ENCODE assay signal across 9 mouse cellular contexts in the genomic region with DNA sequence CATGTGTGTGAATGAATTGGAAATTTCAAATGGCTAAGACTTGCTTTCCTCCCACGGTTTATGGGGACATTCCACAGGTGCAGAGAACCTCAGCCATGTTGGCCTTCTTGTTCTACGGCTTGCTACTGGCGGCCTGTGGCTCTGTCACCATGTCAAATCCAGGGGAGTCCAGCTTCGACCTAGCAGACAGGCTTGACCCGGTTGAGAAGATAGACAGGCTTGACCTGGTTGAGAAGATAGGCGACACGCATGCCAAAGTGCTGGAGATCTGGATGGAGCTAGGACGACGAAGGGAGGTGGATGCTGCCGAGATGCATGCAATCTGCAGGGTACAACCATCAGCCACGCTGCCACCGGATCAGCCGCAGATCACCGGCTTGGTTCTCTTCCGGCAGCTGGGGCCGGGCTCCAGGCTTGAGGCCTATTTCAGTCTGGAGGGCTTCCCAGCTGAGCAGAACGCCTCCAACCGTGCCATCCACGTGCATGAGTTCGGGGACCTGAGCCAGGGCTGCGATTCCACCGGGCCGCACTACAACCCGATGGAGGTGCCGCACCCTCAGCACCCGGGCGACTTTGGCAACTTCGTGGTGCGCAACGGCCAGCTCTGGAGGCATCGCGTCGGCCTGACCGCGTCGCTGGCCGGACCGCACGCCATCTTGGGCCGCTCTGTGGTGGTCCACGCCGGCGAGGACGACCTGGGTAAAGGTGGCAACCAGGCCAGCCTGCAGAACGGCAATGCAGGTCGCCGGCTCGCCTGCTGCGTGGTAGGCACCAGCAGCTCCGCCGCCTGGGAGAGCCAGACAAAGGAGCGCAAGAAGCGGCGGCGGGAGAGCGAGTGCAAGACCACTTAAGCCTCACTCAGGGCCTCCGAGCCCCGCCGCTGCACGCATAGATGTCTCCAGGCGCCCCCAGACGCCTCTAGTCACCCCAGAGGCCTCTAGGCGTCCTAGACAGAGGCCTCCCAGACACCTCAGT. TPM values are rescaled to one million over a fixed set of nuclear protein-coding genes. Genes with fewer than 3 reads are reported as not detected.
A peak's percentile ranks its signal among the peaks of the same experiment; 100 is the strongest.
DNase-seq lines count a peak whose midpoint lies in the region; ATAC-seq and TF ChIP-seq lines count a peak whose summit lies in the region.
"Had no signal": no experiment of that assay in that cellular context is flagged by ENCODE, and none has a peak within 500 bp of the region (broad histone marks: within the 10 kb centered on the region; RNA-seq: fewer than 3 reads in every experiment).

No protein-coding gene starts in this region.

- H3K27me3 ChIP-seq in lung, embryonic 14.5 days (ENCODE audit: insufficient read depth, low read length) = no peaks in the 10 kb centered on the region; the same call in 1 of the 2 replicates
- peaks cover 5% of the 10 kb centered on the region; the same call in 1 of the 2 replicates for H3K27me3 ChIP-seq in embryonic facial prominence, embryonic 12.5 days
- H3K27me3 ChIP-seq in hindbrain, embryonic 12.5 days = peaks cover 8% of the 10 kb centered on the region; the same call in 1 of the 2 replicates
- H3K27me3 ChIP-seq in neural tube, embryonic 13.5 days = no peaks in the 10 kb centered on the region

- ATAC-seq in lung, embryonic 14.5 days (ENCODE audit: insufficient read depth) = no peak
- no peak for ATAC-seq in embryonic facial prominence, embryonic 12.5 days (ENCODE audit: insufficient number of reproducible peaks, insufficient read depth, low FRiP score, low TSS enrichment)
- peak; percentile 34; the same call in 1 of the 2 replicates for ATAC-seq in hindbrain, embryonic 12.5 days (ENCODE audit: low FRiP score)
- ATAC-seq in neural tube, embryonic 13.5 days (ENCODE audit: low read depth) = peak; percentile 19; the same call in 1 of the 2 replicates

- peak overlapping the region; percentile 51 for H3K4me2 ChIP-seq in lung, embryonic 14.5 days
- peak overlapping the region; percentile 29 for H3K4me2 ChIP-seq in embryonic facial prominence, embryonic 12.5 days (replicated peaks)
- peak overlapping the region; percentile 43 for H3K4me2 ChIP-seq in hindbrain, embryonic 12.5 days (replicated peaks)
- peak overlapping the region; percentile 40 for H3K4me2 ChIP-seq in neural tube, embryonic 13.5 days

- peak overlapping the region; percentile 8; the same call in 1 of the 2 replicates for H3K4me3 ChIP-seq in lung, embryonic 14.5 days (ENCODE audit: low read depth, low read length)
- H3K4me3 ChIP-seq in lung, adult 2 months (replicated peaks; ENCODE audit: extremely low read depth, low read depth, low read length) = no peak overlapping the region
- H3K4me3 ChIP-seq in embryonic facial prominence, embryonic 12.5 days = no peak overlapping the region
- H3K4me3 ChIP-seq in hindbrain, embryonic 12.5 days = peak overlapping the region; percentile 10; the same call in 1 of the 2 replicates
- peak overlapping the region; percentile 15; the same call in 1 of the 2 replicates for H3K4me3 ChIP-seq in neural tube, embryonic 13.5 days

- H3K9ac ChIP-seq in lung, embryonic 14.5 days = peak overlapping the region; percentile 6; the same call in 1 of the 2 replicates
- 0 out of 2 replicates have a peak overlapping the region, but pooled peaks have one; percentile 2 for H3K9ac ChIP-seq in embryonic facial prominence, embryonic 12.5 days
- peak overlapping the region; percentile 32; the same call in 1 of the 2 replicates for H3K9ac ChIP-seq in hindbrain, embryonic 12.5 days
- peak overlapping the region; percentile 49 for H3K9ac ChIP-seq in neural tube, embryonic 13.5 days
- H3K9ac ChIP-seq: liver, embryonic 14.5 days had no signal

- no peak for TF ChIP-seq CTCF in lung, embryonic 14.5 days (IDR thresholded peaks at IDR 0.05; ENCODE audit: low read depth)
- no peak for TF ChIP-seq CTCF in lung, adult 2 months (IDR thresholded peaks at IDR 0.05; ENCODE audit: insufficient read depth, low read length)

- no peaks in the 10 kb centered on the region for H3K9me3 ChIP-seq in lung, embryonic 14.5 days (ENCODE audit: low read depth, low read length)
- H3K9me3 ChIP-seq in embryonic facial prominence, embryonic 12.5 days = no peaks in the 10 kb centered on the region
- H3K9me3 ChIP-seq in hindbrain, embryonic 12.5 days (replicated peaks) = no peaks in the 10 kb centered on the region
- no peaks in the 10 kb centered on the region for H3K9me3 ChIP-seq in neural tube, embryonic 13.5 days

- no peaks in the 10 kb centered on the region for H3K36me3 ChIP-seq in lung, embryonic 14.5 days (ENCODE audit: insufficient read depth)
- H3K36me3 ChIP-seq in embryonic facial prominence, embryonic 12.5 days = no peaks in the 10 kb centered on the region
- no peaks in the 10 kb centered on the region for H3K36me3 ChIP-seq in hindbrain, embryonic 12.5 days
- H3K36me3 ChIP-seq in neural tube, embryonic 13.5 days = no peaks in the 10 kb centered on the region

- no peaks in the 10 kb centered on the region for H3K4me1 ChIP-seq in lung, embryonic 14.5 days (ENCODE audit: insufficient read depth)
- H3K4me1 ChIP-seq in lung, adult 2 months (ENCODE audit: control insufficient read depth, insufficient read depth, low read length) = peaks cover 4% of the 10 kb centered on the region; the same call in 1 of the 2 replicates
- peaks cover 9% of the 10 kb centered on the region for H3K4me1 ChIP-seq in embryonic facial prominence, embryonic 12.5 days
- H3K4me1 ChIP-seq in hindbrain, embryonic 12.5 days = peaks cover 14% of the 10 kb centered on the region
- peaks cover 15% of the 10 kb centered on the region for H3K4me1 ChIP-seq in neural tube, embryonic 13.5 days (replicated peaks)

- TF ChIP-seq POLR2A in lung, adult 2 months (IDR thresholded peaks at IDR 0.05; ENCODE audit: borderline replicate concordance, extremely low read depth, low read depth, low read length) = no peak

- no peak for DNase-seq in lung, embryonic 14.5 days
- DNase-seq in lung, adult 2 months = no peak
- DNase-seq in ovary, postnatal 10 days (ENCODE audit: low spot score) = no peak
- no peak for DNase-seq in adipocyte (ENCODE audit: low spot score)
- no peak for DNase-seq in spleen, postnatal 36 days (ENCODE audit: low spot score in 2 of 2)

- 53% methylated on average over 63 of the region's 63 CpGs for WGBS in lung, embryonic 14.5 days
- WGBS in lung, adult 2 months = 63% methylated on average over 63 of the region's 63 CpGs
- WGBS in embryonic facial prominence, embryonic 12.5 days = 45% methylated on average over 63 of the region's 63 CpGs
- WGBS in hindbrain, embryonic 12.5 days = 51% methylated on average over 63 of the region's 63 CpGs
- WGBS in neural tube, embryonic 13.5 days = 57% methylated on average over 63 of the region's 63 CpGs

- no peak overlapping the region for H3K27ac ChIP-seq in lung, embryonic 14.5 days (ENCODE audit: low read depth)
- no peak overlapping the region for H3K27ac ChIP-seq in embryonic facial prominence, embryonic 12.5 days
- no peak overlapping the region for H3K27ac ChIP-seq in hindbrain, embryonic 12.5 days
- no peak overlapping the region for H3K27ac ChIP-seq in neural tube, embryonic 13.5 days (replicated peaks)
- H3K27ac ChIP-seq: liver, embryonic 14.5 days had no signal

RNA-seq across cellular contexts. Expression of a gene that starts 4.6 kb away (rescaled TPM):
- polyA plus RNA-seq in lung, embryonic 14.5 days (2014; fragmentation: Nextera tagmentation; extraction: Ambion mirVana) = 0.26 and 0.53 TPM in 2 replicates
- polyA plus RNA-seq in lung, adult 2 months (2012; rRNA removed) = 293 and 326 TPM in 2 replicates
- polyA plus RNA-seq in embryonic facial prominence, embryonic 12.5 days (2016; fragmentation: Nextera tagmentation; extraction: Ambion mirVana) = 0.10 and 0.24 TPM in 2 replicates
- polyA plus RNA-seq in hindbrain, embryonic 12.5 days (2016; fragmentation: Nextera tagmentation; extraction: Ambion mirVana) = 0.46 and 0.70 TPM in 2 replicates
- polyA plus RNA-seq in neural tube, embryonic 13.5 days (2015; fragmentation: Nextera tagmentation; extraction: Ambion mirVana) = 1.2 and 1.4 TPM in 2 replicates

Comparison
In these comparisons a context has a peak if more than half of its experiments do, and no peak if none do; other contexts are left out.
1. H3K4me3 ChIP-seq: peak in lung, embryonic 14.5 days (single experiment), hindbrain, embryonic 12.5 days (single experiment) and neural tube, embryonic 13.5 days (single experiment); none in lung, adult 2 months (single experiment) and embryonic facial prominence, embryonic 12.5 days (single experiment).
2. RNA of a gene that starts 4.6 kb away (polyA plus RNA-seq): 293 to 326 TPM in lung, adult 2 months; 1.2 to 1.4 TPM in neural tube, embryonic 13.5 days, 0.46 to 0.70 TPM in hindbrain, embryonic 12.5 days, 0.26 to 0.53 TPM in lung, embryonic 14.5 days and 0.10 to 0.24 TPM in embryonic facial prominence, embryonic 12.5 days; every median in the first group is over 100 times any median in the second.
3. ATAC-seq: peak in hindbrain, embryonic 12.5 days (single experiment) and neural tube, embryonic 13.5 days (single experiment); none in lung, embryonic 14.5 days (single experiment) and embryonic facial prominence, embryonic 12.5 days (single experiment).
4. Peak in every context shown above with its lines, with median percentiles within 50 percentile points of each other: H3K4me2 ChIP-seq and H3K9ac ChIP-seq.